Mouse (Mus musculus) forebrain, embryonic 10.5 days (tissue): ENCODE data around the gene Zdhhc19. TPM values are rescaled to one million over a fixed set of nuclear protein-coding genes. Genes with fewer than 3 reads are reported as not detected.

Experiments
- DNase-seq: peaks from one replicate; pipeline ENCODE4 v3.0.0-alpha.2; 2017; ENCODE audit warnings: low spot score; ENCODE audit errors: extremely low spot score
- H3K27ac ChIP-seq: fragments of 300-500 bp; sonication (generic); 2 replicates; pipeline ENCODE4 v1.5.1; 2016; ENCODE audit warnings: mild to moderate bottlenecking
- H3K27me3 ChIP-seq: fragments of 300-500 bp; sonication (generic); 2 replicates; pipeline ENCODE4 v1.6.1; 2016; ENCODE audit warnings: mild to moderate bottlenecking; ENCODE audit not compliant: poor library complexity, severe bottlenecking
- H3K36me3 ChIP-seq: fragments of 300-500 bp; sonication (generic); replicated peaks from 2 replicates; pipeline ENCODE4 v1.6.1; 2016; ENCODE audit warnings: mild to moderate bottlenecking, moderate library complexity
- H3K4me1 ChIP-seq: fragments of 300-500 bp; sonication (generic); 2 replicates; pipeline ENCODE4 v1.6.1; 2016
- H3K4me3 ChIP-seq: fragments of 300-500 bp; sonication (generic); 2 replicates; pipeline ENCODE4 v1.5.1; 2016; ENCODE audit warnings: mild to moderate bottlenecking, moderate library complexity
- H3K9me3 ChIP-seq: fragments of 300-500 bp; sonication (generic); 2 replicates; pipeline ENCODE4 v1.6.1; 2016; ENCODE audit warnings: mild to moderate bottlenecking, moderate library complexity
- WGBS: fragments of 180-500 bp; shearing (Covaris S2); methylation state at CpG from one replicate; pipeline ENCODE4 v1.1.7; 2016; 5-methylcytosine and 5-hydroxymethylcytosine counted together
- polyA plus RNA-seq: library from polyadenylated mRNA; unstranded; fragments of >200 nt; fragmentation: Nextera tagmentation; extraction: Ambion mirVana; gene quantifications from 2 replicates; pipeline ENCODE4 v1.2.1, GENCODE M21; 2016

Zdhhc19 gene
- polyA plus RNA-seq, 1 experiment from 2014 or later, result not detected

DNA sequence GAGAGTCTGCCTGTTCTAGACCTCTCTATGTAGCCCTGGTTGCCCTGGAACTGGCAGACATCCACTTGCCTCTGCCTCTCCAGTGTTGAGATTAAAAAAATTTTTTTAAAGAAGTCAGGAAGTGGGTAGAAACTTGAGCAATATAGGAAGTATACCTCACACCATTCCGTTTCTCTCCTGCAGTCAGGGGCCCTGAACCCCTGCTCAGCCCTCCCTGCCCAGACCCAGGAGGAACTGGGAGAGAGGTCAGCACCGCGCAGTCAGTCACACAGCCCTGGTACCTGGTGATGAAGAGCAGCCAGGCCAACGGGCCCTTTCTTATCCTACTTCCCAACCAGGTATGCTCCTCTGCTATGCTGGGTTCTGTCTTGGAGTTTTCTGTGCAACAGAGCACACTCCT, 54.0 kb downstream of the Zdhhc19 start:
- Histone ChIP-seq H3K9me3 (no peaks in the 10 kb centered on the region), H3K27me3 (no peaks in the 10 kb centered on the region), H3K27ac (no peak overlapping the region), H3K4me1 (peaks cover 4% of the 10 kb centered on the region; the same call in 1 of the 2 replicates), H3K36me3 (no peaks in the 10 kb centered on the region), H3K4me3 (no peak overlapping the region)
- no peak for DNase-seq
- 87% methylated on average over 4 of the region's 4 CpGs for WGBS

DNA sequence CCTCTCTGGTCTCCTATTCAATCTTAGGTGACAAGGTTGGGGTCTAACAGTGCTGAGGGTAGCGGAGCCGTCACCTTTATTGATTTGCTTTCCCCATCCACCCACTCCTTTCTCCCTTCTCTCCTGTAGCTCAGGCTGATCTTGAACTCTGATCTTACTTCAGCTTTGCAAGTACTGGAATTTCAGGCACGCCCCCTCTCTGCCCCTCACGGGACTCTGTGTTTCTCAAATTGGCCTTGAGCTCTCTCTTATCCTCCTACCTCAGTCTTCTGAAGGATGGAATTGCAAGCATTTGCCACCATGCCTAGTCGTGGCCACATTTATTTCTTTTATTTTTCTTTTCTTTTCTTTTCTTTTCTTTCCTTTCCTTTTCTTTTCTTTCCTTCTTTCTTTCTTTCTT, 54.4 kb downstream of the Zdhhc19 start:
- Histone ChIP-seq H3K36me3 (no peaks in the 10 kb centered on the region), H3K4me3 (no peak overlapping the region), H3K27ac (no peak overlapping the region), H3K4me1 (peaks cover 4% of the 10 kb centered on the region; the same call in 1 of the 2 replicates), H3K9me3 (no peaks in the 10 kb centered on the region), H3K27me3 (no peaks in the 10 kb centered on the region)
- WGBS, result 88% methylated on average over 5 of the region's 5 CpGs
- DNase-seq, result no peak

DNA sequence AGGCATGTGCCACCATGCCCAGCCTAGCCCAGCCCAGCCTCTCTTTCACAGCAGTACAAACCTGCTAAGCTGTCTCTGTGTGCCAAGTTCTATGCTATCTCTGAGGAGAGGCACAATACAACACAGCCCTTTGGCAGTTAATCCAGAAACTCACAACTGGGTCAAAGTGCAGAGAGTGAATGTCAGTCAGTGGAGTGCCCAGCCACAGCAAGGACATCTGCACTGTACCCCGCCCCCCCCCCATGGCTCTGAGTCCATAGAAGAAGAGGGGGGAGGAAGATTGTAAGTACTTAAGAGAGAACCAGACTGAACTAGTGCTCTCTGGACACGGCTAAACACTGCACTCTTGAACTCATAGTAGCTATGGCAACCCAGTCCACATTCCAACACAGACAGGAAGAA, 55.3 kb downstream of the Zdhhc19 start:
- no peaks in the 10 kb centered on the region for H3K9me3 ChIP-seq
- H3K27me3 ChIP-seq, result no peaks in the 10 kb centered on the region
- no peak overlapping the region for H3K4me3 ChIP-seq
- DNase-seq, result no peak
- no peak overlapping the region for H3K27ac ChIP-seq
- WGBS, result 72% methylated on average over 2 of the region's 2 CpGs
- no peaks in the 10 kb centered on the region for H3K36me3 ChIP-seq
- peaks cover 4% of the 10 kb centered on the region; the same call in 1 of the 2 replicates for H3K4me1 ChIP-seq

DNA sequence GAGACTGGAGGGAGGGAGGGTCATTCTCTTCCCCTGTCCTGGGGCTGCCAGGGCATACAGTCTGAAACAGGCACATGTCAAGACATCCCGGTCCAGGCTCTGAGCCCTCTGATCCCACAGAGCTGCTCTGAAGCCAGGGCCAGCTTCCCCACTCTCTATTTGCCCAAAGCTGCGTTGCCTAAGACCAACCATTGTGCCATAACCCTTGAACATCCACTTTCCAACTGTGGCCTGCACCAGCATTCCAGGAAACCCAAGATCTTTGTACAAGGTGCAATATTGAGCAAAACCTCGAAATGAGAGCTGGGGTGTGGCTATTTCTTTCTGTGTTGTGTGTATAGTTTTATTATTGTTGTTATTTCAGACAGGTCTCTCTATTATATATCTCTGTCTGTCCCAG, 59.5 kb downstream of the Zdhhc19 start:
- Histone ChIP-seq H3K27ac (no peak overlapping the region), H3K4me3 (no peak overlapping the region), H3K9me3 (no peaks in the 10 kb centered on the region), H3K4me1 (peaks cover 8% of the 10 kb centered on the region; the same call in 1 of the 2 replicates), H3K36me3 (no peaks in the 10 kb centered on the region), H3K27me3 (no peaks in the 10 kb centered on the region)
- DNase-seq, result no peak
- WGBS, result 81% methylated on average over 3 of the region's 3 CpGs

DNA sequence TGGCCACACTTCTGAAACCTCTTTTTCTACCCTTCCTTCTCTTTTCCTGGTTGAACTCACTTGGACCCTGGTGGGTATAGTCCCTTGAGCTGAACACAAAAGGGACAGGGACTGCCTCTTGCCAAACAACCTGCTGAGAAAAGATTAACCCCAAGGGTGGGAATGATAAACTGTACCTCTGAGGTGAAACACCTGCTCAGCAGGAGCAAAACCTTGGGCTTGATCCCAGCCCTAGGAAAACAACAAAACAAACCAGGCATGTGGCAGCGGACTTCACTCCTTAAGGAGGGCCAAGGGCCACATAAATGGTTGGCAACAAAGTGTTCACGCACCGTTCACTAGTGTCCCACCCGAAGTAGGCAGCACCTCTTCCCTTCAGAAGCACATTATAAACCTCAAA, 63.4 kb downstream of the Zdhhc19 start:
- 83% methylated on average over 4 of the region's 4 CpGs for WGBS
- DNase-seq, result no peak
- H3K27ac ChIP-seq, result no peak overlapping the region; the same call in 1 of the 2 replicates
- H3K36me3 ChIP-seq, result no peaks in the 10 kb centered on the region
- H3K4me1 ChIP-seq, result 0 out of 2 replicates have a peak, but pooled peaks cover 4% of the 10 kb centered on the region
- no peak overlapping the region for H3K4me3 ChIP-seq
- H3K9me3 ChIP-seq, result no peaks in the 10 kb centered on the region
- H3K27me3 ChIP-seq, result no peaks in the 10 kb centered on the region

DNA sequence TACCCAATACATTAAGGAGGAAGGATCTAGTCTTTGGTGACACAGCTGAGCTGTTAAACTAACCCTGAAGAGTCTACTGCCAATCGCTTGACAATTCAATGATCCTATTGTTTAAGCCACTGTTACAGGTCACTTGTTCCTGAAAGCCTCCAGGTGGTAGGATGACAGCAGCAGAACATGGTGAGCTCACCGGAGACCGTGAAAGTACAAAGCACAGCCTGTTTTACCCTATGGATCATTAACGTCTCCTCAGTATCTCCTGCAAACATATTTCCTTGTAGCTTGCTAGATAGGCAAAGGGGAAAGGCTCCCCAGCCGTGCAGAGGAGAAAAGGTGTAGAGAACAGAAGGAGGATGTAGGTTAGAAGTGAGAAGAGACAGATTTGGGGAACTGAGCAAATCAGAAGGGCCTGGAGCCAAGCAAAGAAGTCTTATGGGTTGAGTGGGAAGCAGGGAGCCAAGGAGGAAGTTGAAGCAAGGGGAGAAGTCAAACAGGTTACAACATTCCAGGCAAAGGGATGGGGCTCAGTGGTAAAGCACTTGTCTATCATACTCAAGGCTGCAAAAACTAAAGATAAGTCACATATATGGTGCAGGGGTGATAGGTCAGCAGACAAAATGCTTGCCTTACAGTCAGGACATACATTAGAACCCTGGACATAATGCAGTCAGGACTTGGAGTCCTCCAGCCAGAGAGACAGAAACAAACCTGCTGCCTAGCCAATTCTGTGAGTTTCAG, 67.2 kb downstream of the Zdhhc19 start:
- H3K9me3 ChIP-seq, result 0 out of 2 replicates have a peak, but pooled peaks cover 2% of the 10 kb centered on the region
- H3K27me3 ChIP-seq, result no peaks in the 10 kb centered on the region
- no peak for DNase-seq
- 83% methylated on average over 5 of the region's 5 CpGs for WGBS
- no peak overlapping the region for H3K27ac ChIP-seq
- 0 out of 2 replicates have a peak, but pooled peaks cover 4% of the 10 kb centered on the region for H3K4me1 ChIP-seq
- no peak overlapping the region for H3K4me3 ChIP-seq
- H3K36me3 ChIP-seq, result no peaks in the 10 kb centered on the region

DNA sequence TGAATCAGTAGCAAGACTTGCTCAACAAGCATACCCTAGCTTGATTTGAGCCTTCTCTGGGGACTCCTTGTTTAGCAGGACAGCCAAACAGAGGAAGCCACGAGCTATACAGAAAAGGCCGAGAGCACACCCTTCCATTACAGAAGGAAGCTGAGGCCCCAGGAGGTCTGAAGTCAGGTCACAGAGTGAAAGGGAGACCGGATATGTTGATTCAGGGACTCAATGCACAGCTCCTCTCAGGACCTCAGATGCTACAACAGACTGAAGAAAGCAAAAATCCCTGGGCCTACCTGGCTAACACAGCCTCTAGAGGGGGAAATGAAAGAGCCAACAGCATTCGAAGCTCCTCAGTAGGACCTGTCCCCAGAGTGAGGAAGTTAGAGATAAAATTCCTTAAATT, 71.2 kb downstream of the Zdhhc19 start:
- DNase-seq, result no peak
- H3K9me3 ChIP-seq, result 0 out of 2 replicates have a peak, but pooled peaks cover 2% of the 10 kb centered on the region
- 73% methylated on average over 4 of the region's 4 CpGs for WGBS
- H3K4me1 ChIP-seq, result no peaks in the 10 kb centered on the region
- H3K36me3 ChIP-seq, result no peaks in the 10 kb centered on the region
- H3K27ac ChIP-seq, result no peak overlapping the region
- H3K4me3 ChIP-seq, result no peak overlapping the region
- H3K27me3 ChIP-seq, result no peaks in the 10 kb centered on the region

DNA sequence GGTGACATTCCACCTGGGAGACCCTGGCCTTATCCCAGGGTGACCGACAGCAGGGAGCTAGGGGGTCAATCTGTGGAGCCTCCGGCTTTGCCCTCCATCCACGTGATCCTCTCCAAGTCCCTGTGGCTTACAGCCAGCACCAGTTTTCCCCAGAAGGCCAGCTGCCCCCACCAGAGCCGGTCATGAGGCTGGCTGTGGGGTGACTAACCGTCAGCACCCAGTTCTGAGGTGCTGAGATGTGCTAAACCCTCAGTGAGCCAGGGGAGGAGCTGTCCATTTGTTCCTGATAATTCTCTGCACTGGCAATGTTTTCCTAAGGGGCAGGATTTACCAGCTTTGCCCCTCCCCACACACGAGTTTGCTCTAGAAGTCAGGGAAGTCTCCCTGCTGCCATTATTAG, 72.3 kb downstream of the Zdhhc19 start:
- H3K36me3 ChIP-seq, result no peaks in the 10 kb centered on the region
- WGBS, result 75% methylated on average over 6 of the region's 6 CpGs
- no peaks in the 10 kb centered on the region for H3K27me3 ChIP-seq
- no peaks in the 10 kb centered on the region for H3K4me1 ChIP-seq
- no peak overlapping the region for H3K27ac ChIP-seq
- DNase-seq, result no peak
- 0 out of 2 replicates have a peak, but pooled peaks cover 2% of the 10 kb centered on the region for H3K9me3 ChIP-seq
- H3K4me3 ChIP-seq, result no peak overlapping the region

DNA sequence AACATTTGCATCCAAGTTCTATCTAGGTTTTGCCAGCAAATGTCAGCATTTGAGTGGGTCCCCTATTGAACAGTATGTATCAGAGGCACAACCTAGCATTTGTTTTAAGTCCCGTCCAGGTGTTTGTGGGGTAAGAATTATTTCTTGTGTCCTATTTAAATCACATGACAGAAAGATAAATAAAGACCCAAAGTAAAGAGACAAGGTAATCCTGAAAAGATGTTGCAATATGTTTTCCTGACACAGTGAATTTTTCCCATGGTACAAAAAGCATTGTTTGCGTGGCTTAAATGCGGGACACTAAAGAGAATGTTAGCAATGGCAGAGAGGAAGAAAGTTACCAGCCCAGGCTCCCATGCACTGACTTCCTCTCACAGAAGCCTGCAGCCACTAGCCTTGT, 74.0 kb downstream of the Zdhhc19 start:
- Histone ChIP-seq H3K4me3 (no peak overlapping the region), H3K36me3 (no peaks in the 10 kb centered on the region), H3K27ac (no peak overlapping the region), H3K4me1 (no peaks in the 10 kb centered on the region), H3K27me3 (no peaks in the 10 kb centered on the region), H3K9me3 (no peaks in the 10 kb centered on the region)
- WGBS, result 92% methylated on average over 3 of the region's 3 CpGs
- DNase-seq, result no peak

DNA sequence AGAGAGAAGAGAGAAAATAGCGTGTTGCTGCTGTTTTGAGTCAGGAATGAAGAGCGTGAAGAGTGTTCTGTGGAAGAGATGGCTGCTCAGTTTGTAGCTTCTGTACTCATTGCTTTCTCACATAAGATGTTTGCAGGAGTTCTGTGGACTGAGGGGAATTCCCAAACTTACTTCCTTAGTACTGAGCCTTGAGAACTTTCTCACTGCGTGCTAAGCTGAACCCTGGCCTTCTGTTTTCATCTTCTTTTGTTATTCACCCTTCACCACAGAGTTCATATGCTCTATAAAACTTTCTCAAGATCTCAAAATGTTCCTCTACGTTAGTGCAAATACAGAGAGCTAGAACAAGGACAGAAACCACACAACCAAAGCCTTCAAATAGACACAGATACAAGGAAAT, 76.5 kb downstream of the Zdhhc19 start:
- H3K36me3 ChIP-seq, result no peaks in the 10 kb centered on the region
- no peak overlapping the region for H3K4me3 ChIP-seq
- DNase-seq, result no peak
- WGBS, result 87% methylated on average over 4 of the region's 4 CpGs
- H3K27me3 ChIP-seq, result no peaks in the 10 kb centered on the region
- H3K4me1 ChIP-seq, result no peaks in the 10 kb centered on the region
- no peaks in the 10 kb centered on the region for H3K9me3 ChIP-seq
- H3K27ac ChIP-seq, result no peak overlapping the region

DNA sequence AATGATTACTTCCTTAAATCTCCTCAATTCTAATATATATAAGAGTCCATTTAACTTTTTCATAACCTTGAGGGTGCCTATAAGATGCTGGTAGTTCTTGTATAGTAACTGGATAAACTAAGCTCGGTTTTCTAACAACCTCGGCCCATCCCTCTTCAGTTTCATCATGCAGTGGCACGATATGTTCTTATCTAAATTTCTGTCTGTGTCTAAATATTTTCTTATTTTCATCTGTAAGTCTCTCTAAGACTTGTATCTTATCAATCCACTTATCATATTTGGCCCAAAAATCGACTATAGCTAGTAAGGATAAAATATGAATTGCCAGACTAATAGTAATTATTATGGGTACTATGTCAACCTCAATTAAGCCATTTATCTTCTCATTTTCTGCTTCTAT, 90.4 kb downstream of the Zdhhc19 start:
- Histone ChIP-seq H3K36me3 (no peaks in the 10 kb centered on the region), H3K27me3 (no peaks in the 10 kb centered on the region), H3K9me3 (no peaks in the 10 kb centered on the region), H3K4me3 (no peak overlapping the region), H3K4me1 (no peaks in the 10 kb centered on the region), H3K27ac (no peak overlapping the region)
- no peak for DNase-seq
- WGBS, result 88% methylated on average over 4 of the region's 4 CpGs

DNA sequence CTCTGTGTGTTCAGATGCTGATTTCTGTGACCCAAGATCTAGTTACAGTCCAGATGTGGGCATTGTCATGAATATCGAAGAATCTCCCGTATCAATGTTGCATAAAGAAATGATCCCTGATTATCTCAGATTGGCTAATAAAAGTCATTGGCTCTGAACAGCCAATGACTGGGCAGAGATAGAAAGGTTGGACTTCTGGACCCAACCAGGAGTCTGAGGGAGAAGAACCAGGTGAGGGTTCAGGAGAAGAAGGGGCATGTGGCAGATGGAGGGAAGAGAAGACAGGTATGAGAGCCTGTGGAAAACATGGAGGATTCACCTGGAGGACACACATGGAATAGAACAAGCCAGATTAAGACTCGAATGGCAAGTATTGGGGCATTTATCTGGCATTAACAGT, 92.5 kb downstream of the Zdhhc19 start:
- no peaks in the 10 kb centered on the region for H3K36me3 ChIP-seq
- H3K27ac ChIP-seq, result no peak overlapping the region
- no peak for DNase-seq
- H3K4me1 ChIP-seq, result no peaks in the 10 kb centered on the region
- H3K4me3 ChIP-seq, result no peak overlapping the region
- 90% methylated on average over 3 of the region's 3 CpGs for WGBS
- no peaks in the 10 kb centered on the region for H3K9me3 ChIP-seq
- no peaks in the 10 kb centered on the region for H3K27me3 ChIP-seq

DNA sequence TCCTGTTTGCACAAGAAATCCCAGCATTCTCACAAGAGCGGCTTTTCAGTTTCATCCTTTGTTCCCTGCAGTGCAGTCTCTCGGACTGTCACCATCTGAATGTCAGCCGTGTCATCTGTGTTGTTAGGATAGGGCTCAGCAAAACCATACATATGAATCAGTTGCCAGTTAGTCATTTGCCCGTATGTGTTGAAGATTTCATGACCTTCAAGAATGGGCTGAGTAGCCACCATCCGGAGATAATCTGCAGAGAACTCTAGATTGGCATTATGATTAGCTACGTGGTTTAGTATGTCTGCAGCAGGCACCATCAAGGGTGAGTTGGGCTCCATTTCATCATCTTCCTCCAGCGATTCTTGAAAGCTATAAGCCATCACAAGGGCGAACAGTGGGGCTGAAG, 95.5 kb downstream of the Zdhhc19 start:
- no peaks in the 10 kb centered on the region for H3K27me3 ChIP-seq
- no peaks in the 10 kb centered on the region for H3K9me3 ChIP-seq
- DNase-seq, result no peak
- H3K36me3 ChIP-seq, result no peaks in the 10 kb centered on the region
- H3K4me1 ChIP-seq, result peaks cover 2% of the 10 kb centered on the region; the same call in 1 of the 2 replicates
- H3K27ac ChIP-seq, result no peak overlapping the region
- WGBS, result 87% methylated on average over 8 of the region's 8 CpGs
- H3K4me3 ChIP-seq, result no peak overlapping the region
